Mouse (Mus musculus): ENCODE data around the gene Arhgdig. TPM values are rescaled to one million over a fixed set of nuclear protein-coding genes. Genes with fewer than 3 reads are reported as not detected.
A peak's percentile ranks its signal among the peaks of the same experiment; 100 is the strongest.

The Arhgdig gene
- polyA plus RNA-seq (2015; fragmentation: Nextera tagmentation; extraction: Ambion mirVana), result 10.5 and 11.7 TPM in 2 replicates

DNA sequence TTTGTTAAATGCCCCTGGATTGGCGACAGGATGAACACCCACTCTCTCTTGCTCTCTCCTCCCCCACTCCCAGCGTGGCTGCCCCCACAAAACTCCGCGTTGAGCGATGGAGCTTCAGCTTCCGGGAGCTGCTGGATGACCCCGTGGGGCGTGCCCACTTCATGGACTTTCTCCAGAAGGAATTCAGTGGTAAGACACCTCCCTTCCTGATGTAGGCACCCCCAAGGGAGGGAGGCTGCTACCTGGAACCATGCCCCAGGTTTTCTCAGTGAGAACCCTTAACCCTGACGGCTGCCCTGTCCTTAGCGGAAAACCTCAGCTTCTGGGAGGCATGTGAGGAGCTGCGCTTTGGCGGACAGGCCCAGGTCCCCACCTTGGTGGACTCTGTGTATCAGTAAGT, at the start of gene Arhgdig:
Arhgdig (minus strand) TSS at position 101 of the 400 bp plus-strand sequence.
- no peak for ATAC-seq
- no peak within 1 kb of the TSS for H3K27ac ChIP-seq (ENCODE audit: low read depth, low read length)
- no peaks in the 10 kb centered on the region for H3K4me1 ChIP-seq (replicated peaks; ENCODE audit: control insufficient read depth, insufficient read depth, low read length)
- 87% methylated on average over 12 of the region's 12 CpGs for WGBS
- H3K27me3 ChIP-seq (replicated peaks; ENCODE audit: control insufficient read depth, insufficient read depth, low read length), result peaks cover 9% of the 10 kb centered on the region
- H3K4me3 ChIP-seq (ENCODE audit: low read depth, low read length), result no peak within 1 kb of the TSS
- peaks cover 6% of the 10 kb centered on the region; the same call in 1 of the 2 replicates for H3K36me3 ChIP-seq (ENCODE audit: control insufficient read depth, insufficient read depth)
- no peak within 1 kb of the TSS for H3K4me2 ChIP-seq (replicated peaks; ENCODE audit: low read depth)
- H3K9ac ChIP-seq (ENCODE audit: low read depth, low read length), result no peak within 1 kb of the TSS
- no peak for TF ChIP-seq CTCF (IDR thresholded peaks at IDR 0.05; ENCODE audit: low read depth)
- H3K9me3 ChIP-seq (ENCODE audit: control insufficient read depth), result no peaks in the 10 kb centered on the region

DNA sequence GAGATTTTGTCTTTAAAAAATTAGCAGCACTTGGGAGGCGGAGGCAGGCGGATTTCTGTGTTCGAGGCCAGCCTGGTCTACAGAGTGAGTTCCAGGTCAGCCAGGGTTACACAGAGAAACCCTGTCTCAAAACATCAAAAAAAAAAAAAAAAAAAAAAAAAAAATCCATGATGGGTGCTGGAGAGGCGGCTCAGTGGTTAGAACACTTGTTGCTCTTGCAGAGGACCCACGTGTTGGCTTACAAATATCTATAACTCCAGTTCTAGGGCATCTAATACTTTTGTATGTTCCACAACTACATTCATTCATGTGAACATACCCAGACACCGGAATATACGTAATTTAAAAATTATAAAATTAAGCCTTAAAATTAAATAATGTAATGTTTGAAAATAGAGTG, 47.7 kb upstream of the Arhgdig start:
- Histone ChIP-seq H3K4me1 (replicated peaks; ENCODE audit: control insufficient read depth, insufficient read depth, low read length) (no peaks in the 10 kb centered on the region), H3K4me3 (ENCODE audit: low read depth, low read length) (no peak overlapping the region), H3K9ac (ENCODE audit: low read depth, low read length) (no peak overlapping the region), H3K27me3 (replicated peaks; ENCODE audit: control insufficient read depth, insufficient read depth, low read length) (no peaks in the 10 kb centered on the region), H3K4me2 (replicated peaks; ENCODE audit: low read depth) (no peak overlapping the region), H3K27ac (ENCODE audit: low read depth, low read length) (no peak overlapping the region), H3K36me3 (ENCODE audit: control insufficient read depth, insufficient read depth) (peaks cover 31% of the 10 kb centered on the region), H3K9me3 (ENCODE audit: control insufficient read depth) (no peaks in the 10 kb centered on the region)
- ATAC-seq, result no peak
- no peak for TF ChIP-seq CTCF (IDR thresholded peaks at IDR 0.05; ENCODE audit: low read depth)
- 90% methylated on average over 7 of the region's 7 CpGs for WGBS

DNA sequence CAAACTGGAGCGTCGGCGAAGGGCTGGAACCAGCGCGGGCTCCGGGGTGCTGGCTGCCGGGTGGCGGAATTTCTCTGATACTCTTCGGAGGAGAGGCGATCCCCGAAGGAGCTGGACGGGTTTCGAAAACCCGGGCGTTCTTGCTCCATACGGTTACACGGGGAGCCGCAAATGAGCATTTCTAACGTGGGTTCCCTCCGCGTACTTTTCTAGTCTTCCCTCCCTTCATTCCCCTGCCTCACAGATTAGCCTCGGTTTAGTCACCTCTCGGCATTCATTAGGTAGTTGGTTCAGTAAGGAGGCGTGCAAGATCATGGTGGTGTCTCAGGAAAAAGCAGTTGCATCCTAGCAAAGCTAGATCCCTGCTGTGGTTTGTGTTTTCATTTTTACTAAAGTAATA, 45.8 kb upstream of the Arhgdig start:
- under 1% methylated on average over 24 of the region's 24 CpGs for WGBS
- no peak for TF ChIP-seq CTCF (IDR thresholded peaks at IDR 0.05; ENCODE audit: low read depth)
- Histone ChIP-seq H3K4me2 (replicated peaks; ENCODE audit: low read depth) (peak overlapping the region; percentile 63), H3K9me3 (ENCODE audit: control insufficient read depth) (no peaks in the 10 kb centered on the region), H3K4me3 (ENCODE audit: low read depth, low read length) (peak overlapping the region; percentile 69), H3K27ac (ENCODE audit: low read depth, low read length) (peak overlapping the region; percentile 99), H3K9ac (ENCODE audit: low read depth, low read length) (peak overlapping the region; percentile 92), H3K36me3 (ENCODE audit: control insufficient read depth, insufficient read depth) (peaks cover 17% of the 10 kb centered on the region), H3K4me1 (replicated peaks; ENCODE audit: control insufficient read depth, insufficient read depth, low read length) (no peaks in the 10 kb centered on the region), H3K27me3 (replicated peaks; ENCODE audit: control insufficient read depth, insufficient read depth, low read length) (no peaks in the 10 kb centered on the region)
- ATAC-seq, result no peak

DNA sequence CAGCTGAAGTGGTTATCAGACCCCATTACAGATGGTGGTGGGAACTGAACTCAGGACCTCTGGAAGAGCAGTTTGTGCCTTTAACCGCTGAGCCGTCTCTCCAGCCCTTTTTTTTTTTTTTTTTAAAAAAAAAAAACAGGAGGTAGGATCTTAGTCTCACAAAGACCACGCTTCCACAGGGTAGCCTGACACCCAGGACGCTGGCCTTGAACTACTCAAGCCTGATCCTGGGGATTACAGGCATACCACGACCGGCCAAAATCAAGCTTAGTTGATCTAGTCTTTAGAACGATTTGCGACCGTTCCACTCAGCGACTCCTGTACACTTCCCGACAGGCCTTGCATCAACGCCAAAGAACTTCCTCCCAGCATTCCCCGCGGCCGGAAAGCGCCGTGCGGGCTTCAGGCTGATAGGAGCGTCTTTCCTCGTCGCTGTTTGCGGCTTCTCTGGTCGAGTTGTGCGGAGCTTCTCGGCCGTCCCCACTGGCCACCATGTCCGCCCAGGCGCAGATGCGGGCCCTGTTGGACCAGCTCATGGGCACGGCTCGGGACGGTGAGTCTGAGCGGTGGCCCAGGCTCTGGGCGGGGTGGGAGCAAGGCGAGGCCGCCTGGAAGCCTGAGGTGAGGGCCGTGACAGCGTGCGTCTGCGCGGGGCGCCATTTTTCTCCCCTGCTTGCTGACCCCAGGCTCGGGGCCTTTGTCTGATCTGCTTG, 45.1 kb upstream of the Arhgdig start, which contains the start of gene Luc7l:
Luc7l (plus strand) TSS at position 358 of the 713 bp plus-strand sequence.
- H3K4me3 ChIP-seq (ENCODE audit: low read depth, low read length), result peak within 1 kb of the TSS; percentile 69
- H3K9me3 ChIP-seq (ENCODE audit: control insufficient read depth), result no peaks in the 10 kb centered on the region
- H3K4me2 ChIP-seq (replicated peaks; ENCODE audit: low read depth), result peak within 1 kb of the TSS; percentile 63
- H3K27ac ChIP-seq (ENCODE audit: low read depth, low read length), result peak within 1 kb of the TSS; percentile 99
- H3K4me1 ChIP-seq (replicated peaks; ENCODE audit: control insufficient read depth, insufficient read depth, low read length), result no peaks in the 10 kb centered on the region
- H3K27me3 ChIP-seq (replicated peaks; ENCODE audit: control insufficient read depth, insufficient read depth, low read length), result no peaks in the 10 kb centered on the region
- peak; percentile 90 for ATAC-seq
- H3K36me3 ChIP-seq (ENCODE audit: control insufficient read depth, insufficient read depth), result 0 out of 2 replicates have a peak, but pooled peaks cover 12% of the 10 kb centered on the region
- H3K9ac ChIP-seq (ENCODE audit: low read depth, low read length), result peak within 1 kb of the TSS; percentile 92
- TF ChIP-seq CTCF (IDR thresholded peaks at IDR 0.05; ENCODE audit: low read depth), result no peak
- under 1% methylated on average over 43 of the region's 43 CpGs for WGBS

DNA sequence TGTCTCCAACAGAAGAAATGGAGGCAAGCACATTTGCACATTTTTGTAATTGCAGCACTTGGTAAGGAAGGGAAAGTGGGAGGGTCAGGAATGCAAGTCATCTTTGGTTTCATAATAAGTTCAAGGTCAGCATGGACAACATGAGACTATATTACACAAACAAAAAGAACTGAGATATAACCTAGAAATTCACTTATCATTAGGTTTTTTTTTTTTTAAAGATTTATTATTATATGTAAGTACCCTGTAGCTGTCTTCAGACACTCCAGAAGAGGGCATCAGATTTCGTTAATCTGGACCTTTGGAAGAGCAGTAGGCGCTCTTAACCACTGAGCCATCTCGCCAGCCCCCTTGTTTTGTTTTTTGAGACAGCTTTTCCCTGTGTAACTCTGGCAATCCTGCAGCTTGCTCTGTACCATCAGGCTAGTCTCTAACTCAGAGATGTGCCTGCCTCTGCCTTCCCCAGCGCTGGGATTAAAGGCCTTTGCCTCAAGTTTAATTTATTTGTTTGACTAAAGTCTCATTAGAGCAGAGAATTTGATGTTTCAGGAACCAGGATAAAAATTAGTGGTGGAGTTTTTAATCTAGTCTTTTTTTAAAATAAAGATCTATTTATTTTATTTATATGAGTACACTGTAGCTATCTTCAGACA, 44.4 kb upstream of the Arhgdig start:
- Histone ChIP-seq H3K27ac (ENCODE audit: low read depth, low read length) (no peak overlapping the region; the same call in 1 of the 2 replicates), H3K4me1 (replicated peaks; ENCODE audit: control insufficient read depth, insufficient read depth, low read length) (no peaks in the 10 kb centered on the region), H3K27me3 (replicated peaks; ENCODE audit: control insufficient read depth, insufficient read depth, low read length) (no peaks in the 10 kb centered on the region), H3K9ac (ENCODE audit: low read depth, low read length) (no peak overlapping the region), H3K4me3 (ENCODE audit: low read depth, low read length) (peak overlapping the region; percentile 69; the same call in 1 of the 2 replicates), H3K36me3 (ENCODE audit: control insufficient read depth, insufficient read depth) (0 out of 2 replicates have a peak, but pooled peaks cover 5% of the 10 kb centered on the region), H3K4me2 (replicated peaks; ENCODE audit: low read depth) (peak overlapping the region; percentile 63; the same call in 1 of the 2 replicates), H3K9me3 (ENCODE audit: control insufficient read depth) (no peaks in the 10 kb centered on the region)
- 61% methylated on average over 4 of the region's 4 CpGs for WGBS
- no peak for TF ChIP-seq CTCF (IDR thresholded peaks at IDR 0.05; ENCODE audit: low read depth)
- no peak for ATAC-seq

DNA sequence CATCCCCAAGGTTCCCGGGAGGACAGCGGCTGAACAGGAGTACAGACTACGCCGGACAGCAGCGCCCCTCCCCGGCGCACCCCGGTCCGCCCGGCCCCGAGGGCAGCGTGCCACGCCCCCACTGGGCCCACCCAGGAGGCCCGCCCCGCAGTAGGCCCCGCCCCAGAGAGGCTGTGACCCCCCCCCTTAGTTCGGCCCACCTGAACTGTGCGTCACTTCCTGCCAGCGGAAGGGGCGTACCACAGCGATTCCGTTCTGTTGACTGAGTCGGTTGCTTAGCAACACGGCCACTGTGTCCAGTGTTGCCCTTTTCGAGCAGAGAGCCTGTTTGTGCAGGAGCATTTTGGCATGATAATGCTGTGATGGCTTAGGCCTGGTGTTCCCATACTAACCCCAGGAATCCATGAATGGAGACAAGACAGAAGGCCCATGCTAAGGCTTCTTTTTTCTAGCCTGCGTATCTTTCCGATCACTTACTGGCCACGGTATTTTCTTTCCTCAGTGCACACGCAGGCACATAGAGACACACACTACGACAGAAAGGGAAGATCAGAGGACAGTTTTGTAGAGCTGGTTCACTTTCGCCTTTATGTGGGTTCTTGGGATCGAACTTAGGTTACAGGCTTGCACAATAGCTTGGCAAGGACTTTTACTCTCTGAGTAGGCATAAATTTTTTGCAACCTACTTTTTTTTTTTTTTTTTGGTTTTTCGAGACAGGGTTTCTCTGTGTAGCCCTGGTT, 36.7 kb upstream of the Arhgdig start, which contains the start of gene Fam234a:
Fam234a (minus strand) TSS at position 142 of the 741 bp plus-strand sequence.
- Histone ChIP-seq H3K9me3 (ENCODE audit: control insufficient read depth) (no peaks in the 10 kb centered on the region), H3K27ac (ENCODE audit: low read depth, low read length) (peak within 1 kb of the TSS; percentile 95), H3K4me2 (replicated peaks; ENCODE audit: low read depth) (peak within 1 kb of the TSS; percentile 82), H3K4me3 (ENCODE audit: low read depth, low read length) (peak within 1 kb of the TSS; percentile 70), H3K9ac (ENCODE audit: low read depth, low read length) (peak within 1 kb of the TSS; percentile 65), H3K4me1 (replicated peaks; ENCODE audit: control insufficient read depth, insufficient read depth, low read length) (0 out of 2 replicates have a peak, but pooled peaks cover 5% of the 10 kb centered on the region), H3K27me3 (replicated peaks; ENCODE audit: control insufficient read depth, insufficient read depth, low read length) (no peaks in the 10 kb centered on the region), H3K36me3 (ENCODE audit: control insufficient read depth, insufficient read depth) (no peaks in the 10 kb centered on the region)
- 6% methylated on average over 32 of the region's 33 CpGs for WGBS
- TF ChIP-seq CTCF (IDR thresholded peaks at IDR 0.05; ENCODE audit: low read depth), result no peak
- peak; percentile 90 for ATAC-seq

Data from intestine, postnatal 0 days (tissue).